Mouse (Mus musculus) adrenal gland, adult 8-10 months (tissue): ENCODE results near the gene Pitx3. TPM values are rescaled to one million over a fixed set of nuclear protein-coding genes. Genes with fewer than 3 reads are reported as not detected.
"Not testable (repeated sequence)": the region's sequence is repeated elsewhere in the genome, so short reads cannot be mapped to it uniquely, and the experiment has no call there.

Source experiments
- DNase-seq: peaks from one replicate; pipeline ENCODE4 v3.0.0; 2022
- total RNA-seq, 4 experiments: library from RNA; stranded (reverse); gene quantifications; 2 replicates each; pipeline ENCODE4 v1.2.4; 2022

The Pitx3 gene
- under 1 TPM in 2 of 4 experiments, not detected in 2; 0.17 to 0.35 TPM for total RNA-seq

- DNase-seq = no peak
These were observed at the start of gene Pitx3 for GRCm38 (mm10) chr19:46147511-46148371. Gene Pitx3, minus strand, starts transcription at chr19:46148326.

GRCm38 (mm10) chr19:46187203-46187602, 39.1 kb upstream of the Pitx3 start:
- no peak for DNase-seq

- no peak for DNase-seq
These were observed 38.5 kb upstream of the Pitx3 start for GRCm38 (mm10) chr19:46186611-46187010.

GRCm38 (mm10) chr19:46182241-46182640, 34.1 kb upstream of the Pitx3 start:
- DNase-seq = no peak

- no peak for DNase-seq
These were observed 32.1 kb upstream of the Pitx3 start for GRCm38 (mm10) chr19:46180274-46180673.

- no peak for DNase-seq
These were observed 28.9 kb upstream of the Pitx3 start for GRCm38 (mm10) chr19:46177046-46177445.

GRCm38 (mm10) chr19:46175173-46175572, 27.0 kb upstream of the Pitx3 start:
- DNase-seq = no peak

- no peak for DNase-seq
These were observed 24.4 kb upstream of the Pitx3 start for GRCm38 (mm10) chr19:46172541-46172940.

GRCm38 (mm10) chr19:46169913-46170312, 21.8 kb upstream of the Pitx3 start:
- no peak for DNase-seq

GRCm38 (mm10) chr19:46169396-46169795, 21.3 kb upstream of the Pitx3 start:
- no peak for DNase-seq

DNA sequence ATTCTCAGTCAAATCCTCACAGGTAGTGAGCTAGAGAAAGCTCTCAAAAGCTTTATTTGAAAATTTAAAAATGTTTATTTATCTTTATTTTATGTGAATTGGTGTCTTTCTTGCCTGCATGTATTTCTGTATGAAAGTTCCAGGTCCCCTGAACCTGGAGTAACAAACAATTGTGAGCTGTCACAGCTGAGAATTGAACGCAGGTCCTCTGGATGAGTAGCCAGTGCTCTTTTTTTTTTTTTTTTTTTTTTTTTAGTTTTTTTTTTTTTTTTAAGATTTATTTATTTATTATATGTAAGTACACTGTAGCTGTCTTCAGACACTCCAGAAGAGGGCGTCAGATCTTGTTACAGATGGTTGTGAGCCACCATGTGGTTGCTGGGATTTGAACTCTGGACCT, 19.0 kb upstream of the Pitx3 start:
- DNase-seq = not testable (repeated sequence)

- DNase-seq = no peak
These were observed 17.8 kb upstream of the Pitx3 start for GRCm38 (mm10) chr19:46165950-46166349.

- DNase-seq = peak; percentile 96
These were observed 4.1 kb upstream of the Pitx3 start, which contains the start of gene Gbf1 for GRCm38 (mm10) chr19:46152127-46152803. Gene Gbf1, plus strand, starts transcription at chr19:46152509.

DNA sequence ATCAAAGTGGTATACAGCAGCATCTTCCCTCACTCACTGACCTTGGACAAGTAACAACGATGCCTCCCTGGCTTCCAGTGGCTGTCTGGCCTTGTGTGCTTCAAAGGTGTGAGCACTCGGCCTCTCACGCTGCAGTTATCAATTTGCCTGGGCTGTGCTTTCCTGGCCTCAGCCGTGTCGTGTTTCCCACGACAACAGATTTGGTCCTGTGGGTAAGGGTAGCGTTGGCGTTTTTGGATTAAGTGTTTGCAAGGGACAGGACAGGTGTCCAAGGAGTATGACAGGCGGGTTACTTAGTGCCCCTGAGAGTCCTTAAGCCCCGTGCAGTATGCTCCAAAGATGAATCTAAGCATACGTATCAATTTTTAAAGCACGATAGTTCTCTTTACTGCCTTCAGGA, 965 bp upstream of the Pitx3 start:
- no peak for DNase-seq

- DNase-seq = peak; percentile 88
These were observed 240 bp upstream of the Pitx3 start for GRCm38 (mm10) chr19:46148372-46148760.

GRCm38 (mm10) chr19:46141091-46141490, 7.0 kb downstream of the Pitx3 start:
- no peak for DNase-seq

DNA sequence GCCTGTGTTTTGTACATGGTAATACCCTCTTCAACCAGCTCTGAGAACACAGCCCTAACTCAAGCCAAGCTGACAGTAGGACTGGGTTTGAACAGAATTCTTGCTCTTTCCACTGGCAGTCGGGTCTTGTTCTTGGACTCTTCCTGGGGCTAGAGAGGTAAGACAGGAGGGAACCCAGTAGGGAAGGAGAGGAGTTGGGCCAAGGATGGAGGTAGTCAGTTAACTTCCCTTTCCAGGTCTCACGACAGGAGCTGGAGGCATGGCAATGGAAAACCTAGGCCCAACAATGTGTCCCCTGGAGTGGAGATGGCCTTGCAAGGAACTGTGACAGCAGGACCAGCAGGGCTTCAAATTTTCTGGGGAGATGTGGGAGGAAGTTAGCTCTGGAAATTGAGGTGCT, 7.8 kb downstream of the Pitx3 start:
- no peak for DNase-seq

GRCm38 (mm10) chr19:46136639-46137580, 11.2 kb downstream of the Pitx3 start:
- DNase-seq = peak; percentile 56

GRCm38 (mm10) chr19:46135789-46136638, 12.1 kb downstream of the Pitx3 start:
- DNase-seq = peak; percentile 30

GRCm38 (mm10) chr19:46135297-46135696, 12.8 kb downstream of the Pitx3 start:
- DNase-seq = peak; percentile 74

- no peak for DNase-seq
These were observed 15.5 kb downstream of the Pitx3 start for GRCm38 (mm10) chr19:46132577-46132976.
